Mouse (Mus musculus): ENCODE measurements around the gene Stk39.

GRCm38 (mm10) chr2:68472921-68473320, 853 bp upstream of the Stk39 start:
- TF ChIP-seq CTCF (IDR thresholded peaks at IDR 0.05; ENCODE audit: low read depth, low read length), result no peak
- TF ChIP-seq POLR2A (IDR thresholded peaks at IDR 0.05; ENCODE audit: extremely low read depth, insufficient read depth, low read length), result no peak
